Mouse (Mus musculus) brown adipose tissue, adult 24 weeks (tissue): ENCODE data around the gene Gm10337. TPM values are rescaled to one million over a fixed set of nuclear protein-coding genes. Genes with fewer than 3 reads are reported as not detected.

Source experiments
- H3K27ac ChIP-seq: fragments of 200-500 bp; replicated peaks from 2 replicates; pipeline ENCODE4 v1.5.1; 2012; ENCODE audit warnings: low read depth, mild to moderate bottlenecking, low read length
- H3K4me1 ChIP-seq: fragments of 200-500 bp; 2 replicates; pipeline ENCODE4 v1.6.1; 2012; ENCODE audit warnings: low read length, mixed read lengths; ENCODE audit not compliant: control insufficient read depth, insufficient read depth, insufficient read length
- H3K4me3 ChIP-seq: fragments of 200-500 bp; 2 replicates; pipeline ENCODE4 v1.5.1; 2012; ENCODE audit warnings: low read depth, mild to moderate bottlenecking, low read length, moderate library complexity; ENCODE audit not compliant: insufficient read depth
- polyA plus RNA-seq: library from polyadenylated mRNA; stranded (reverse); fragments of >200 nt; gene quantifications from 2 replicates; pipeline ENCODE4 v1.2.4, GENCODE M21; 2012; ENCODE audit not compliant: missing spikeins, insufficient read depth, insufficient read length

Gene Gm10337
- polyA plus RNA-seq, 1 experiment, result not detected

GRCm38 (mm10) chr15:102471727-102472126 is 31.8 kb upstream of the Gm10337 start:
- H3K4me3 ChIP-seq, result no peak overlapping the region
- H3K4me1 ChIP-seq, result no peaks in the 10 kb centered on the region
- H3K27ac ChIP-seq, result no peak overlapping the region

- Histone ChIP-seq H3K4me1 (no peaks in the 10 kb centered on the region), H3K4me3 (no peak overlapping the region), H3K27ac (no peak overlapping the region)
Observed at GRCm38 (mm10) chr15:102473246-102473645, 30.3 kb upstream of the Gm10337 start.

GRCm38 (mm10) chr15:102474520-102474919 is 29.0 kb upstream of the Gm10337 start:
- Histone ChIP-seq H3K4me1 (no peaks in the 10 kb centered on the region), H3K4me3 (no peak overlapping the region), H3K27ac (no peak overlapping the region)

GRCm38 (mm10) chr15:102483136-102483535 is 20.4 kb upstream of the Gm10337 start:
- Histone ChIP-seq H3K4me1 (no peaks in the 10 kb centered on the region), H3K27ac (no peak overlapping the region), H3K4me3 (no peak overlapping the region)

- Histone ChIP-seq H3K4me1 (no peaks in the 10 kb centered on the region), H3K4me3 (no peak overlapping the region), H3K27ac (no peak overlapping the region)
Observed at GRCm38 (mm10) chr15:102485853-102486252, 17.7 kb upstream of the Gm10337 start.

GRCm38 (mm10) chr15:102487664-102488063 is 15.9 kb upstream of the Gm10337 start:
- no peak overlapping the region for H3K4me3 ChIP-seq
- H3K27ac ChIP-seq, result no peak overlapping the region
- no peaks in the 10 kb centered on the region for H3K4me1 ChIP-seq

- Histone ChIP-seq H3K27ac (no peak overlapping the region), H3K4me1 (no peaks in the 10 kb centered on the region), H3K4me3 (no peak overlapping the region)
Observed at GRCm38 (mm10) chr15:102498322-102498721, 5.2 kb upstream of the Gm10337 start.

- H3K4me1 ChIP-seq, result no peaks in the 10 kb centered on the region
- H3K4me3 ChIP-seq, result no peak overlapping the region
Observed at GRCm38 (mm10) chr15:102499370-102499769, 4.2 kb upstream of the Gm10337 start.

GRCm38 (mm10) chr15:102499851-102500250 is 3.7 kb upstream of the Gm10337 start:
- no peak overlapping the region for H3K4me3 ChIP-seq
- no peak overlapping the region for H3K27ac ChIP-seq

More at GRCm38 (mm10) chr15:102499370-102499769, 4.2 kb upstream of the Gm10337 start:
- H3K27ac ChIP-seq, result no peak overlapping the region

GRCm38 (mm10) chr15:102500479-102500878 is 3.0 kb upstream of the Gm10337 start:
- Histone ChIP-seq H3K27ac (no peak overlapping the region), H3K4me1 (no peaks in the 10 kb centered on the region), H3K4me3 (no peak overlapping the region)

More at GRCm38 (mm10) chr15:102499851-102500250, 3.7 kb upstream of the Gm10337 start:
- no peaks in the 10 kb centered on the region for H3K4me1 ChIP-seq

GRCm38 (mm10) chr15:102501084-102501814 is 2.3 kb upstream of the Gm10337 start:
- H3K4me1 ChIP-seq, result no peaks in the 10 kb centered on the region; the same call in 1 of the 2 replicates
- H3K4me3 ChIP-seq, result no peak overlapping the region
- H3K27ac ChIP-seq, result no peak overlapping the region

- H3K4me1 ChIP-seq, result no peaks in the 10 kb centered on the region; the same call in 1 of the 2 replicates
- H3K4me3 ChIP-seq, result no peak overlapping the region
- no peak overlapping the region for H3K27ac ChIP-seq
Observed at GRCm38 (mm10) chr15:102502254-102502840, 1.2 kb upstream of the Gm10337 start.

GRCm38 (mm10) chr15:102503924-102504782 is 631 bp downstream of the Gm10337 start:
- Histone ChIP-seq H3K27ac (no peak overlapping the region), H3K4me3 (no peak overlapping the region), H3K4me1 (no peaks in the 10 kb centered on the region; the same call in 1 of the 2 replicates)

- no peak overlapping the region for H3K27ac ChIP-seq
- H3K4me1 ChIP-seq, result no peaks in the 10 kb centered on the region; the same call in 1 of the 2 replicates
- no peak overlapping the region for H3K4me3 ChIP-seq
Observed at GRCm38 (mm10) chr15:102505073-102505769, 1.7 kb downstream of the Gm10337 start.
